Mouse (Mus musculus) Patski (cell line): Measurements from ENCODE around the gene Heatr3. TPM values are rescaled to one million over a fixed set of nuclear protein-coding genes. Genes with fewer than 3 reads are reported as not detected.
"Not testable (repeated sequence)": the region's sequence is repeated elsewhere in the genome, so short reads cannot be mapped to it uniquely, and the experiment has no call there.

ENCODE experiments used
- ATAC-seq: fragments of 100-300 bp; one replicate; pipeline ENCODE4 v1.8.0; 2021
- CTCF ChIA-PET: fragments of 350-600 bp; sonication (Branson Sonifier 250); formaldehyde crosslinking; loops from one replicate; lab custom pipeline; 2022; ENCODE audit warnings: inconsistent platforms; lab: Charles Lee
- POLR2A ChIA-PET: fragments of 350-600 bp; sonication (Branson Sonifier 250); formaldehyde crosslinking; loops from one replicate; lab custom pipeline; 2022; ENCODE audit warnings: antibody characterized with exemption, inconsistent platforms; lab: Charles Lee
- DNase-seq: peaks from one replicate; pipeline ENCODE4 v3.0.0-alpha.2; 2011; ENCODE audit warnings: low read depth, low spot score
- H3K27me3 ChIP-seq: fragments of 371-371 bp; one replicate; pipeline ENCODE4 v1.5.1; 2021
- CTCF ChIP-seq: fragments of 100-300 bp; IDR thresholded peaks from one replicate; pipeline ENCODE4 v1.5.1; 2021
- in situ Hi-C: fragments of 300-500 bp; cut with MboI; formaldehyde crosslinking; loops from 3 replicates; pipeline ENCODE4 v1.11.1; 2018; ENCODE audit warnings: low pct_unique_long_range_greater_than_20kb, mixed read lengths
- polyA plus RNA-seq: library from polyadenylated mRNA; unstranded; gene quantifications from one replicate; pipeline ENCODE4 v1.2.3, GENCODE M21; 2021

The Heatr3 gene
- polyA plus RNA-seq, 1 experiment from 2014 or later = 49.3 TPM

DNA sequence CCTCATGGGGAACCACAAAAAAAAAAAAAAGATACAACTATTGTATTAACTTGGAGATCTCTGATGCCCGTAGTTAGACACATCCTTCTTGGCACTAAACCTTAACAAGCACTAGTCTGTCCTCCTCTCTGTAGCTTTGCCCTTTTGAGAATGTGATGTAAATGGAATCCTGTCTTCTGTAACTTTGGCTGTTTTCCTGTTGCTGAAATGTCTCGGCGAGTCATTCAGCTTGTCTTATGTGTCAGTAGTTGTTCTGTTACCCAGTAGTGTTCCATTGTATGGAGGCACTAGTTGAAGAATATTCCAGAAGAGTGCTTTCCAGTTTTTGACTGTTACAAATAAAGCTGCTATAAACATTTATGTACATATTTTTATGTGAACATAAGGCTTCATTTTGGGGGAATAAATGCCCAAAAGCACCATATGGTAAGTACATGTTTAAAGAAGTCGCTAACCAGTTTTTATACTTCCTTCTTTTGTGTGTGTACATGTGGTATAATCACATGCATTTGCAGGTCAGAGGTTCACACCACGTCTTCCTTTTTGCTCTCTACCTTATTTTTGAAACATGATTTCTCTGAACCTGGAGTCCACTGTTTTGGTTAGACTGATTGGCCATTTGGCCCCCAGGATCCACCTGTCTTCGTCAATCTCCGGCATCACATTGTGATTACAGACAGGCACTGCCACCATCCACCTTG lies 69.6 kb downstream of the Heatr3 start:
- no peaks in the 10 kb centered on the region for H3K27me3 ChIP-seq
- CTCF ChIA-PET = no interaction called here
- TF ChIP-seq CTCF = no peak
- no peak for ATAC-seq
- POLR2A ChIA-PET = no interaction called here
- in situ Hi-C loops = no loop called here
- no peak for DNase-seq

DNA sequence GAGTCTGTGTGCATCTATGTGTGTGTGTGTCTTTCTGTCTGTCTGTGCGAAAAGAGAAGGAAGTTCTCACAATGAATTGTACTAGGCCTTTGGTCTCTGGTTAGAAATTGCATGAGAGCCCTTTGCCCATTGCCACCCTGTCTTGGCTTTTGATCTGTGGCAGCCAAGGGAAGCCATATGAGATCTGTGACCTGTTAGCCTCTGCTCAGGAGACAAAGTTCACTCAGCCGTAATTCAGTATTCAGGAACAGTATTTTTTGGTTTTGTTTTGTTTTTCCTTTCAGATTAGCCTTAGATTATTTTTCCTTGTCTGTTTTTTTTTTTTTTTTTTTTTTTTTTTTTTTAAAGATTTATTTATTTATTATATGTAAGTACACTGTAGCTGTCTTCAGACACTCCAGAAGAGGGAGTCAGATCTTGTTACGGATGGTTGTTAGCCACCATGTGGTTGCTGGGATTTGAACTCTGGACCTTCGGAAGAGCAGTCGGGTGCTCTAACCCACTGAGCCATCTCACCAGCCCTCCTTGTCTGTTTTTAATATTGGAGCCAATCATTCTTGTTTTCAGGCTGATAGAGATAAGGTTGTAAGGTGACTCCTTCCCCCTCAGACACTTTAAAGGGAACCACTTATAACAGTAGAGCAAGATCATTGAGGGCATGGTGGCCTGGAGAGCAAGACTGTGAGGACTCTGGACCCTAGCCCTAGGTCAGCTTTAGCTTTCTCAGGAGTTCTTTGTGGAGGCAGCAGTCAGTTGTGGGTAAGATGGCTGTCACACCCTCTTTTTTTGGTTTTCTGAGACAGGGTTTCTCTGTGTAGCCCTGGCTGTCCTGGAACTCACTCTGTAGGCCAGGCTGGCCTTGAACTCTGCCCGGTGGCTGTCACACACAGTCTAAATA lies 72.5 kb downstream of the Heatr3 start:
- ATAC-seq, H3K27me3 ChIP-seq, POLR2A ChIA-PET, DNase-seq, CTCF ChIA-PET, in situ Hi-C loops: not testable (repeated sequence)

DNA sequence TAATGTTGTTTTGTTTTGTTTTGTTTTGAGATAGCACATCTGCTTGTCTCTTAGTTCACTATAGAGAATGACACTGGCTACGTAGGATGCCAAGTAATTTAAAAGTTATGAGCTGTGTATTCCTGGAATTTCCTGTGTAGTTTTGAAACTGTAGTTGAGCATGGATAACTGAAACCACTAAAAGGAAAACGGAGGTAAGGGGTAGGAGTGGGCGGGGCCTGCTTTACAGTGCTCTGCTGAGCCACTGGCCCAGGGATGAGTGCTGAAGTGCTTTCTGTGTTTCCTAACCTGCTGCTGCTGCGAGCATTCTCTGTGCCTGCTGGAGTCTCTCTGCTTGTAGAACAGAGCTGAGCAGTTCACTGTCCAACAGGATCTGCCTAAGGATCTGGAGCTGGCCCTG lies 83.7 kb downstream of the Heatr3 start:
- ChIA-PET CTCF (no interaction called here), POLR2A (no interaction called here)
- TF ChIP-seq CTCF = no peak
- in situ Hi-C loops = no loop called here
- H3K27me3 ChIP-seq = no peaks in the 10 kb centered on the region
- ATAC-seq (peak; percentile 75), DNase-seq (no peak)

Other genes starting within 250 kb of the Heatr3 start
- 0.01 TPM for gene Zfp423, start 178.3 kb upstream of the Heatr3 start, polyA plus RNA-seq
- gene Cnep1r1, start 19.1 kb upstream of the Heatr3 start, polyA plus RNA-seq = 47.1 TPM
- gene Tent4b, start 61.4 kb downstream of the Heatr3 start, polyA plus RNA-seq = 25.1 TPM
- 0.60 TPM for gene Adcy7, start 134.5 kb downstream of the Heatr3 start, polyA plus RNA-seq
- gene Brd7, start 224.3 kb downstream of the Heatr3 start, polyA plus RNA-seq = 84.6 TPM